Mouse (Mus musculus) heart, postnatal 14 days (tissue): ENCODE results near the gene Eef2. TPM values are rescaled to one million over a fixed set of nuclear protein-coding genes. Genes with fewer than 3 reads are reported as not detected.
"Not testable (repeated sequence)": the region's sequence is repeated elsewhere in the genome, so short reads cannot be mapped to it uniquely, and the experiment has no call there.

Experiments used
- DNase-seq, 2 experiments: peaks; one replicate each; pipeline ENCODE4 v3.0.0; 2021 to 2022
- intact Hi-C: fragments of 180-260 bp; cut with DNase I; formaldehyde crosslinking; loops from one replicate; pipeline ENCODE4 v1.15.1; 2025
- total RNA-seq, 2 experiments: library from RNA; stranded (reverse); gene quantifications; 2 replicates each; pipeline ENCODE4 v1.2.3; 2021

Gene Eef2
- total RNA-seq, 2 experiments from 2014 or later: 1,113 to 1,165 TPM

- DNase-seq: peak; percentile 66 to 71
- intact Hi-C loops: no loop called here
Measured at GRCm38 (mm10) chr10:81144667-81145066, 31.8 kb upstream of the Eef2 start.

GRCm38 (mm10) chr10:81145307-81145706 lies 31.1 kb upstream of the Eef2 start:
- intact Hi-C loops: no loop called here

GRCm38 (mm10) chr10:81145778-81146177 lies 30.7 kb upstream of the Eef2 start:
- no peak for DNase-seq
- intact Hi-C loops: loop anchor here (2.0 kb wide), 1 partner anchor 17 kb away; no protein-coding TSS in a partner anchor

More at GRCm38 (mm10) chr10:81145307-81145706, 31.1 kb upstream of the Eef2 start:
- no peak for DNase-seq

- intact Hi-C loops: loop anchor here (2.0 kb wide), 1 partner anchor 17 kb away; no protein-coding TSS in a partner anchor
Measured at GRCm38 (mm10) chr10:81146296-81146695, 30.1 kb upstream of the Eef2 start.

GRCm38 (mm10) chr10:81151261-81151660 lies 25.2 kb upstream of the Eef2 start:
- DNase-seq: no peak
- intact Hi-C loops: no loop called here

More at GRCm38 (mm10) chr10:81146296-81146695, 30.1 kb upstream of the Eef2 start:
- no peak for DNase-seq

GRCm38 (mm10) chr10:81152609-81153008 lies 23.8 kb upstream of the Eef2 start:
- intact Hi-C loops: no loop called here
- DNase-seq: no peak

- intact Hi-C loops: no loop called here
Measured at GRCm38 (mm10) chr10:81154313-81154712, 22.1 kb upstream of the Eef2 start.

GRCm38 (mm10) chr10:81154736-81155135 lies 21.7 kb upstream of the Eef2 start:
- intact Hi-C loops: no loop called here

More at GRCm38 (mm10) chr10:81154313-81154712, 22.1 kb upstream of the Eef2 start:
- DNase-seq: no peak

GRCm38 (mm10) chr10:81161602-81162317 lies 14.7 kb upstream of the Eef2 start:
- intact Hi-C loops: loop anchor here (2.0 kb wide), 1 partner anchor 15 kb away; no protein-coding TSS in a partner anchor
- no peak for DNase-seq

More at GRCm38 (mm10) chr10:81154736-81155135, 21.7 kb upstream of the Eef2 start:
- no peak for DNase-seq

GRCm38 (mm10) chr10:81162318-81162652 lies 14.1 kb upstream of the Eef2 start:
- intact Hi-C loops: loop anchor here (2.0 kb wide), 1 partner anchor 15 kb away; no protein-coding TSS in a partner anchor
- DNase-seq: no peak

- intact Hi-C loops: no loop called here
- DNase-seq: no peak
Measured at GRCm38 (mm10) chr10:81165118-81165517, 11.3 kb upstream of the Eef2 start.

GRCm38 (mm10) chr10:81167200-81168086 lies 9.0 kb upstream of the Eef2 start, which contains the start of gene Pias4:
Gene Pias4, minus strand, starts transcription at chr10:81167923.
- intact Hi-C loops: loop anchor here (2.0 kb wide), 1 partner anchor 29 kb away; no protein-coding TSS in a partner anchor
- DNase-seq: peak; percentile 100

- intact Hi-C loops: no loop called here
- no peak for DNase-seq
Measured at GRCm38 (mm10) chr10:81168087-81168431, 8.4 kb upstream of the Eef2 start.

GRCm38 (mm10) chr10:81168521-81169244 lies 7.7 kb upstream of the Eef2 start:
- DNase-seq: peak; percentile 84 to 85
- intact Hi-C loops: no loop called here

GRCm38 (mm10) chr10:81169411-81169900 lies 7.0 kb upstream of the Eef2 start:
- intact Hi-C loops: not testable (repeated sequence)
- peak in 1 of 2 experiments; percentile 32 for DNase-seq

- DNase-seq: peak; percentile 87 to 88
- intact Hi-C loops: loop anchor here (5.0 kb wide), 2 partner anchors 66 to 156 kb away; partner anchors contain the start of gene Map2k2
Measured at GRCm38 (mm10) chr10:81173132-81173531, 3.3 kb upstream of the Eef2 start.

- peak; percentile 90 to 95 for DNase-seq
- intact Hi-C loops: loop anchor here (2.0 to 5.0 kb wide), 4 partner anchors 67 to 177 kb away; partner anchors contain the start of gene Map2k2
Measured at GRCm38 (mm10) chr10:81174617-81175344, 1.6 kb upstream of the Eef2 start.

GRCm38 (mm10) chr10:81175345-81175701 lies 1.1 kb upstream of the Eef2 start:
- intact Hi-C loops: loop anchor here (2.0 to 5.0 kb wide), 2 partner anchors 89 to 178 kb away; no protein-coding TSS in a partner anchor
- DNase-seq: not testable (repeated sequence)

GRCm38 (mm10) chr10:81175936-81176465 lies 430 bp upstream of the Eef2 start:
- DNase-seq: peak in 1 of 2 experiments; percentile 49
- intact Hi-C loops: loop anchor here (2.0 to 5.0 kb wide), 2 partner anchors 89 to 179 kb away; no protein-coding TSS in a partner anchor
